Comparison of ENCODE assay signal across 24 mouse cellular contexts in the genomic region with DNA sequence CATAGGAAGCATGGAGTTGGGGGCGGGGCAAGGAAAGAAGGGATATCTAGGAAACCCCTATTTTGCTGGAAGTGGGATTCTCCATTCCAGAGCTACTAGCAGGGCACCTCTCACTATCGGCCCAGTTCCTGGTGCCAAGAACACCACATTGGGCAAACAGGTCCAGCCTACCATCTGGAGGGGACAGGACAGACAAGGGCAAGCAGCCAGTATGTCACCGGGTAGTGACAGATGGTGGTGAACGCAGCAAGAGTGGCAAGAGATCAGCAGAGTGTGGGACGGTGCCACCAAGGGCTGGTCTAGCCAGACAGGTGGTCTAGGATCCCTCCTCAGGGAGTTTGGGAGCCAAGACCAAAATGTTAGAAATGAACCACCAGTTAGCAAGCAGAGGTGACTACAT. TPM values are rescaled to one million over a fixed set of nuclear protein-coding genes. Genes with fewer than 3 reads are reported as not detected.
DNase-seq lines count a peak whose midpoint lies in the region; ATAC-seq and TF ChIP-seq lines count a peak whose summit lies in the region.
"Had no signal": no experiment of that assay in that cellular context is flagged by ENCODE, and none has a peak within 500 bp of the region (broad histone marks: within the 10 kb centered on the region; RNA-seq: fewer than 3 reads in every experiment).

No protein-coding gene starts in this region.

- H3K9ac ChIP-seq in forebrain, embryonic 14.5 days (ENCODE audit: low read length) = no peak overlapping the region
- H3K9ac ChIP-seq in midbrain, postnatal 0 days (replicated peaks; ENCODE audit: low read length, poor library complexity, severe bottlenecking) = no peak overlapping the region
- H3K9ac ChIP-seq in liver, embryonic 11.5 days (ENCODE audit: low read depth, low read length) = no peak overlapping the region
- H3K9ac ChIP-seq: embryonic facial prominence, embryonic 15.5 days; heart, embryonic 12.5 days; midbrain, embryonic 15.5 days; neural tube, embryonic 15.5 days had no signal

- H3K9me3 ChIP-seq in forebrain, embryonic 14.5 days (replicated peaks; ENCODE audit: control insufficient read depth, low read length) = no peaks in the 10 kb centered on the region
- H3K9me3 ChIP-seq in forebrain, embryonic 10.5 days = no peaks in the 10 kb centered on the region
- H3K9me3 ChIP-seq in midbrain, postnatal 0 days (ENCODE audit: low read length) = no peaks in the 10 kb centered on the region
- H3K9me3 ChIP-seq in midbrain, embryonic 10.5 days (replicated peaks) = no peaks in the 10 kb centered on the region
- H3K9me3 ChIP-seq in liver, embryonic 11.5 days (ENCODE audit: control insufficient read depth, low read length) = no peaks in the 10 kb centered on the region
- H3K9me3 ChIP-seq: embryonic facial prominence, embryonic 15.5 days; heart, embryonic 12.5 days; limb, embryonic 10.5 days; megakaryocyte, embryonic 14.5 days; midbrain, embryonic 15.5 days; neural tube, embryonic 15.5 days had no signal

- 67% methylated on average over 5 of the region's 5 CpGs for WGBS in forebrain, embryonic 14.5 days
- 92% methylated on average over 5 of the region's 5 CpGs for WGBS in forebrain, embryonic 10.5 days
- WGBS in midbrain, postnatal 0 days = 84% methylated on average over 5 of the region's 5 CpGs
- 96% methylated on average over 5 of the region's 5 CpGs for WGBS in midbrain, embryonic 10.5 days
- WGBS in liver, embryonic 11.5 days = 89% methylated on average over 5 of the region's 5 CpGs

- no peaks in the 10 kb centered on the region for H3K36me3 ChIP-seq in forebrain, embryonic 14.5 days (ENCODE audit: control insufficient read depth, insufficient read depth, low read length)
- no peaks in the 10 kb centered on the region for H3K36me3 ChIP-seq in forebrain, embryonic 10.5 days (replicated peaks)
- no peaks in the 10 kb centered on the region for H3K36me3 ChIP-seq in midbrain, postnatal 0 days (ENCODE audit: insufficient read depth, low read length)
- no peaks in the 10 kb centered on the region for H3K36me3 ChIP-seq in midbrain, embryonic 10.5 days
- H3K36me3 ChIP-seq in liver, embryonic 11.5 days (ENCODE audit: control insufficient read depth, insufficient read depth, low read length) = no peaks in the 10 kb centered on the region
- H3K36me3 ChIP-seq: embryonic facial prominence, embryonic 15.5 days; heart, embryonic 12.5 days; limb, embryonic 10.5 days; midbrain, embryonic 15.5 days; neural tube, embryonic 15.5 days had no signal

- peak; percentile 42 for DNase-seq in forebrain, embryonic 14.5 days (ENCODE audit: low spot score)
- no peak for DNase-seq in forebrain, embryonic 10.5 days (ENCODE audit: extremely low spot score, low spot score)
- peak; percentile 70 for DNase-seq in midbrain, postnatal 0 days (ENCODE audit: low spot score)
- DNase-seq in midbrain, embryonic 10.5 days (ENCODE audit: low spot score) = no peak
- peak; percentile 98 for DNase-seq in cerebellum, adult 9-10 months
- no peak for DNase-seq in kidney, adult 9 months
- DNase-seq in liver, embryonic 11.5 days (ENCODE audit: low spot score) = no peak
- no peak for DNase-seq in frontal cortex, adult 2 months (ENCODE audit: extremely low spot score in 1 of 2, low spot score in 1 of 2)
- DNase-seq: heart, postnatal 14 days; kidney, adult 11 months; layer of hippocampus, postnatal 36 days; lung, adult 18-20 months; right cerebral cortex, postnatal 25 days had no signal

- H3K4me3 ChIP-seq in forebrain, embryonic 14.5 days (ENCODE audit: low read depth, low read length) = no peak overlapping the region
- H3K4me3 ChIP-seq in forebrain, embryonic 10.5 days = no peak overlapping the region
- H3K4me3 ChIP-seq in midbrain, postnatal 0 days (ENCODE audit: low read depth, low read length) = no peak overlapping the region
- H3K4me3 ChIP-seq in midbrain, embryonic 10.5 days = no peak overlapping the region
- no peak overlapping the region for H3K4me3 ChIP-seq in liver, embryonic 11.5 days (ENCODE audit: low read depth, low read length)
- H3K4me3 ChIP-seq: embryonic facial prominence, embryonic 15.5 days; heart, embryonic 12.5 days; limb, embryonic 10.5 days; megakaryocyte, embryonic 14.5 days; midbrain, embryonic 15.5 days; neural tube, embryonic 15.5 days had no signal

- ATAC-seq in forebrain, embryonic 14.5 days = no peak
- no peak; the same call in 1 of the 2 replicates for ATAC-seq in midbrain, postnatal 0 days (ENCODE audit: low FRiP score)
- no peak for ATAC-seq in liver, embryonic 11.5 days (replicated peaks; ENCODE audit: low FRiP score)
- ATAC-seq: midbrain, embryonic 15.5 days had no signal

- no peak for TF ChIP-seq CTCF in midbrain, postnatal 0 days (IDR thresholded peaks at IDR 0.05)

- no peaks in the 10 kb centered on the region for H3K27me3 ChIP-seq in forebrain, embryonic 14.5 days (replicated peaks; ENCODE audit: control insufficient read depth, insufficient read depth, low read length)
- no peaks in the 10 kb centered on the region for H3K27me3 ChIP-seq in forebrain, embryonic 10.5 days (ENCODE audit: poor library complexity, severe bottlenecking)
- H3K27me3 ChIP-seq in midbrain, postnatal 0 days (ENCODE audit: insufficient read depth, low read length) = no peaks in the 10 kb centered on the region
- H3K27me3 ChIP-seq in midbrain, embryonic 10.5 days (ENCODE audit: low read depth, poor library complexity, severe bottlenecking) = no peaks in the 10 kb centered on the region
- H3K27me3 ChIP-seq in liver, embryonic 11.5 days (replicated peaks; ENCODE audit: control insufficient read depth, insufficient read depth, low read length) = no peaks in the 10 kb centered on the region
- H3K27me3 ChIP-seq: embryonic facial prominence, embryonic 15.5 days; heart, embryonic 12.5 days; midbrain, embryonic 15.5 days; neural tube, embryonic 15.5 days had no signal

- H3K4me2 ChIP-seq in forebrain, embryonic 14.5 days (ENCODE audit: low read length) = no peak overlapping the region
- H3K4me2 ChIP-seq in midbrain, postnatal 0 days (ENCODE audit: low read depth, low read length, poor library complexity, severe bottlenecking) = no peak overlapping the region
- H3K4me2 ChIP-seq in liver, embryonic 11.5 days = no peak overlapping the region
- H3K4me2 ChIP-seq: embryonic facial prominence, embryonic 15.5 days; heart, embryonic 12.5 days; midbrain, embryonic 15.5 days; neural tube, embryonic 15.5 days had no signal

- no peaks in the 10 kb centered on the region for H3K4me1 ChIP-seq in forebrain, embryonic 14.5 days (ENCODE audit: control insufficient read depth, insufficient read depth, low read length)
- no peaks in the 10 kb centered on the region for H3K4me1 ChIP-seq in forebrain, embryonic 10.5 days
- no peaks in the 10 kb centered on the region for H3K4me1 ChIP-seq in midbrain, postnatal 0 days (ENCODE audit: insufficient read depth, low read length)
- no peaks in the 10 kb centered on the region for H3K4me1 ChIP-seq in midbrain, embryonic 10.5 days
- H3K4me1 ChIP-seq in liver, embryonic 11.5 days (replicated peaks; ENCODE audit: control insufficient read depth, insufficient read depth, low read length) = no peaks in the 10 kb centered on the region
- H3K4me1 ChIP-seq: embryonic facial prominence, embryonic 15.5 days; heart, embryonic 12.5 days; limb, embryonic 10.5 days; megakaryocyte, embryonic 14.5 days; midbrain, embryonic 15.5 days; neural tube, embryonic 15.5 days had no signal

- H3K27ac ChIP-seq in forebrain, embryonic 14.5 days (ENCODE audit: low read depth, low read length) = no peak overlapping the region
- H3K27ac ChIP-seq in forebrain, embryonic 10.5 days = no peak overlapping the region
- H3K27ac ChIP-seq in midbrain, postnatal 0 days (ENCODE audit: low read depth, low read length) = no peak overlapping the region
- no peak overlapping the region for H3K27ac ChIP-seq in midbrain, embryonic 10.5 days (replicated peaks)
- H3K27ac ChIP-seq in liver, embryonic 11.5 days (ENCODE audit: low read depth, low read length) = no peak overlapping the region
- H3K27ac ChIP-seq: embryonic facial prominence, embryonic 15.5 days; kidney, postnatal 0 days; limb, embryonic 10.5 days; midbrain, embryonic 15.5 days; neural tube, embryonic 15.5 days had no signal

RNA-seq across cellular contexts. Expression of gene Efcab6, which starts 28.1 kb away (rescaled TPM):
- 2.1 and 3.0 TPM in 2 replicates for polyA plus RNA-seq in forebrain, embryonic 14.5 days (2014; fragmentation: Nextera tagmentation; extraction: Ambion mirVana)
- 0.19 and 0.23 TPM in 2 replicates for polyA plus RNA-seq in forebrain, embryonic 10.5 days (2016; fragmentation: Nextera tagmentation; extraction: Ambion mirVana)
- 1.3 and 3.9 TPM in 2 replicates for total RNA-seq in midbrain, postnatal 0 days (2014; rRNA removed)
- polyA plus RNA-seq in midbrain, postnatal 0 days (2015; fragmentation: Nextera tagmentation; extraction: Ambion mirVana) = 0.55 and 1.5 TPM in 2 replicates
- 0.24 and 0.26 TPM in 2 replicates for polyA plus RNA-seq in midbrain, embryonic 10.5 days (2016; fragmentation: Nextera tagmentation; extraction: Ambion mirVana)
- not detected in 2 replicates for polyA plus RNA-seq in liver, embryonic 11.5 days (2014; fragmentation: Nextera tagmentation; extraction: Ambion mirVana)
- 7.6 and 9.6 TPM in 2 replicates for polyA plus RNA-seq in frontal cortex, adult 2 months (2012; rRNA removed)
- total RNA-seq: CH12.LX; heart, postnatal 14 days; liver, adult 2 months; MEL had no signal
- polyA plus RNA-seq: heart, embryonic 12.5 days; limb, embryonic 10.5 days; liver, adult 2 months; spleen, adult 2 months had no signal

Comparison
In these comparisons a context has a peak if more than half of its experiments do, and no peak if none do; other contexts are left out.
1. DNase-seq: peak in forebrain, embryonic 14.5 days (single experiment), midbrain, postnatal 0 days (single experiment) and cerebellum, adult 9-10 months (single experiment); none in forebrain, embryonic 10.5 days (single experiment), midbrain, embryonic 10.5 days (single experiment), kidney, adult 9 months (single experiment), liver, embryonic 11.5 days (single experiment) and frontal cortex, adult 2 months (0 of 2).